Mouse (Mus musculus) intestine, embryonic 16.5 days (tissue): ENCODE data around the gene Akap17b. TPM values are rescaled to one million over a fixed set of nuclear protein-coding genes. Genes with fewer than 3 reads are reported as not detected.

Source experiments
- polyA plus RNA-seq: library from polyadenylated mRNA; unstranded; fragments of >200 nt; fragmentation: Nextera tagmentation; extraction: Ambion mirVana; gene quantifications from 2 replicates; pipeline ENCODE4 v1.2.1, GENCODE M21; 2015

The Akap17b gene
- polyA plus RNA-seq, 1 experiment from 2014 or later = 2.1 TPM

Other genes with a start within 250 kb of the Akap17b start
- not detected in 2 replicates for gene Gm6268, start 244.1 kb downstream of the Akap17b start, polyA plus RNA-seq
- gene Gm14569, start 153.6 kb downstream of the Akap17b start, polyA plus RNA-seq = not detected in 2 replicates
- 210 and 219 TPM in 2 replicates for gene Pgrmc1, start 47.2 kb downstream of the Akap17b start, polyA plus RNA-seq
- gene Slc25a43, start 98.3 kb upstream of the Akap17b start, polyA plus RNA-seq = 4.4 and 4.7 TPM in 2 replicates
- gene Slc25a5, start 150.3 kb upstream of the Akap17b start, polyA plus RNA-seq = 1,210 and 1,225 TPM in 2 replicates
- gene Ube2a, start 228.5 kb upstream of the Akap17b start, polyA plus RNA-seq = 105 and 108 TPM in 2 replicates
- 24.9 and 25.5 TPM in 2 replicates for gene C330007P06Rik, start 228.7 kb upstream of the Akap17b start, polyA plus RNA-seq